Mouse (Mus musculus) liver, embryonic 14.5 days (tissue): Measurements from ENCODE around the gene Ezh2.

Source experiments
- CTCF ChIP-seq: IDR thresholded peaks from 2 replicates; pipeline ENCODE4 v1.5.1; 2016; ENCODE audit warnings: antibody characterized with exemption, low read depth, control low read depth
- EP300 ChIP-seq: IDR thresholded peaks from 2 replicates; pipeline ENCODE4 v1.6.1; 2016; ENCODE audit warnings: antibody characterized with exemption, low read depth

DNA sequence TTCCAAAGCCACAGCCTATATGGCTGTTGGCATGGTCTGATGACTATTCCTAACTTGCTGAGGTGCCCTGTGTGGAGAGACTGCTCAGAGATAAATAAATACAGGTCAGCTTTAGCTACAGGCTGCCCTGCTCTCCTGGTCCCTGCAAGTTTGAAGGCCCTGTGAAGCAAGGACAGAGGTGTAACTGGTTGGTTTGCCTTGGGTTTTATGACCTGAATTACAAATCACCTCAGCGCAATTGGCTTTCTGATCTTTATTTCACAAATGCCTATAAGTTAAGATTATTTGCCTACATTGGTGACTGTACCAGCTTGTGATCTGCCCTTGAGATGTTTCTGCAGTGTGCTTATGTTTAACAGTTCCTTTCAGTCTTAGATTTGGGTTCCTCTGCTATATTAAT, 113.1 kb downstream of the Ezh2 start:
- TF ChIP-seq CTCF (no peak), EP300 (no peak)
